Mouse (Mus musculus) lung, postnatal 25 days (tissue): ENCODE measurements around the gene Lrrtm3.

Source experiments
- DNase-seq: peaks from one replicate; pipeline ENCODE4 v3.0.0; 2022; ENCODE audit warnings: low spot score

The Lrrtm3 gene

GRCm38 (mm10) chr10:64041218-64041617 is 48.9 kb downstream of the Lrrtm3 start:
- no peak for DNase-seq

DNA sequence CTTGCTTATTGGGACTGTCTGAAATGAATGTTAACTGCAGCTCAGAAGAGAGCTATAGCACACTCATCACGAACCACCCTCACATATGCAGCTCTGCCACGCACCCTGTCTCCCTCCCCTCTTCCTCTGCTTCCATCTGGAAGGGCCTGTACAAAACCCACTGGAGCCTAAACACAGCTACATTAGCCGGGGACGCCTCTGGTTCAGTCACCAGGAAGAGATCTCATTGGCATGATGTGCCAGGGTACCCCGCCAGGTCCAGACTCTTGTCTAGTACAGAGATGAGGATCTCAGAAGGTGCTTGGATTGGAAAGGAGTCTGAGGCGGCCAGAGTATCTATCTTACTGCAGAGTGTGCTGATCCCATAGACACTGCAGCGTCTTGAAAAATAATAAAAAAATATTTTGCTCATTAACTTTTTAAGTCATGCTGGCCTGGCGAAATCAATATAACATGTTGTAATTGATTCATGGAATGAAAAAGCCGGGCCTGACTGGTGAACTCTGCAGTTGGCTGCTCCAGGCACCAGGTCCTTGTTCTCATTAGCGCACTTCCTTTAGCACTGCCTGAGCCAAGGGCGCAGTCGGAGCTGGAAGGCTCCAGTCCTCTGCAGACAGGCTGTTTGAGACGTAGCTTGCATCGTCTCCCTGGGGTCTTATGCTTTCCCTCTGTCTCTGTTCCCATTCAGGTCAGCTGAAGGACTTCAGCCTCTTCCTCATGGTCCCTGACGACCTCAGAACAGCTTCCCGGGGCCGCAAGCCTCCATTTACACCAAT is 50.1 kb downstream of the Lrrtm3 start:
- no peak for DNase-seq

GRCm38 (mm10) chr10:64030901-64031300 is 59.2 kb downstream of the Lrrtm3 start:
- no peak for DNase-seq

GRCm38 (mm10) chr10:64023340-64023739 is 66.7 kb downstream of the Lrrtm3 start:
- no peak for DNase-seq

GRCm38 (mm10) chr10:64020347-64020746 is 69.7 kb downstream of the Lrrtm3 start:
- no peak for DNase-seq

GRCm38 (mm10) chr10:64001996-64002395 is 88.1 kb downstream of the Lrrtm3 start:
- no peak for DNase-seq

GRCm38 (mm10) chr10:64001531-64001930 is 88.5 kb downstream of the Lrrtm3 start:
- DNase-seq = no peak

DNA sequence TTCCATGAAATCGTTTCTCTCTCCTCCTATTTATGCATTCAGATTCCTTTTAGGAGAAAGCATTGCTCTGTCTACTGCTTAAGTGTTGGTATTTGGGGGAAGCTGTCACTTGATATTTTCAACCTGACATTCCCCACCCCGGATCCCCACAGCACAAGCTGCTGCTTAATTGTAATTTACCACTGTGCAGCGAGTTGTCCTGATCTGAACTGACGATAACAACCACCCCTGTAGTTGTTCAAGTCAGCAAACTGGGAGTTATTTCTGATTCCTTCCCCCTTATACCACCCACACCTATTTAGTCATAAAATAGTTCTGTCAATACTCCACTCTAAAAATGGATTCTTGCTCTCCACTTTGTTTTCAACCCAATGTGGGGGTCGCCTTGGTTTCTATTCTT is 95.8 kb downstream of the Lrrtm3 start:
- DNase-seq = no peak

DNA sequence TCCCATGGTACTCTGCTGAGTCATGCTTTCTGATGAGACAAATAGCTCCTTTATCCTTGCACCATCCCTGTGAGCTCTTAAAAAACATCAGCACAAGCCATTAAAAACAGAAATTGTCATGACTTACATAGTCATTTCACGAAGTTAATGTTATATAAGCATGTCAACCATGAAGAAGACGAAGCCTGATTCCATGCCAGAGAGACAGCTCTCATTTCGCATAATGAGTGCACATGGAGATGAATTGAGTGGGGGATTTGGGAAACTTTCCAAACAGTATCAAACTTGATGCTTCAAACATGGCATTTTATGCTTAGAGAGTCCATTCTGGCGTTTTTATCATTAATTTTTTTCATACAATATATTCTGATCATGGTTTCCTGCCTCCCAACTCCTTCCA is 104.5 kb downstream of the Lrrtm3 start:
- DNase-seq = no peak

DNA sequence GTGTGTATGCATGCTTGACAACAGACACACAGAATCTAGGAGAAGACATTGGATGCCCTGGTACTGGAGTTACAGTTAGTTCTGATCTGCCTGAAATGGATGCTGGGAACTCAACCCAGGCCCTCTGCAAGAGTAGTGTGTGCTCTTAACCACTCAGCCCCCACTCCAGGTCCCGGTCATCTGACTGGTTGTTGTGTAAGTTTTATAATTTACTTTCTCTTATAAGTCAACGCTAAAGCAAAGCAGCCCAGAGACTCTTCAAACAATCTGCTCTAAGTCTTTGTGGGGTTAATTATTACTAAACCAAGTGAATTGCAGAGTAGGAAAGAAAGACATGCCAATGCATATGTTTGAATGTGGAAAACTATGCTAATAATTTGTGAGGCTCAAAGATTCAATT is 110.7 kb downstream of the Lrrtm3 start:
- DNase-seq = peak; percentile 32

DNA sequence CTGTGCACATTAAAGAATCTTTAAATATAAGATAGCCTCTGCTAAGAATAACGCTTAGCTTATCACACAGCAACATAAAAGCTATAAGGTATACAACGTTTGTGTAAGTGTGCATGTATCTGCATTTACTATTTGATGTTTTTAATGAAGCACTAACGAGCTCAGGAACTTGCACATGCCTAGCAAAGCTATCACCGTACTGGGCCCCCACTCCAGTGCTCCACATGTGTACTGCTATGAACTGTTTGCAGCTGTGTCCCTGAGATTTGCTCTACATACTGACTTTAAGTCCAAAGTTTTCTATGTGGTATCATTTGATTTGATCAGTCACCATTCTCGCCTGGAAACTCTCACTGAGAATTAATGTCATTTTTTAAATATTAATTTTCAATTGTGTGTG is 111.1 kb downstream of the Lrrtm3 start:
- DNase-seq = no peak

DNA sequence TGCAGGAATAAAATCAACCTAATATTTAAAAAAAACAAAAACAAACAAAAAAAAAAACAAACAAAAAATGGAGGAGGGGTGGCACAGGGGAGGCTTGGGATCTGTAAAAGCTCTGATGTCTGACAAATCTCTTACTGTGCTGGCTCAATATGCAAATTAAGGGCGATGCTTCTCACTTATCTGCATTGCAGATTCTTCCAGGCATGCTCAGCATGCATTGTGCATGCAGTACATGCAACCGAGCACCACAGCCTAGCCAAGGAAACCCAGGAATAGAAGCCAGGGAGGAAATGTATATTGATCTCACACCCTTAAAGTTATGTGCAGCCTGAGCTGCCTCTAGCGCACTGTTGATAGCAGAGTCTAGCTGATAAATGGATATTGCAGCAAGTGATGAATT is 111.5 kb downstream of the Lrrtm3 start:
- no peak for DNase-seq

GRCm38 (mm10) chr10:63978101-63978500 is 112.0 kb downstream of the Lrrtm3 start:
- DNase-seq = no peak

DNA sequence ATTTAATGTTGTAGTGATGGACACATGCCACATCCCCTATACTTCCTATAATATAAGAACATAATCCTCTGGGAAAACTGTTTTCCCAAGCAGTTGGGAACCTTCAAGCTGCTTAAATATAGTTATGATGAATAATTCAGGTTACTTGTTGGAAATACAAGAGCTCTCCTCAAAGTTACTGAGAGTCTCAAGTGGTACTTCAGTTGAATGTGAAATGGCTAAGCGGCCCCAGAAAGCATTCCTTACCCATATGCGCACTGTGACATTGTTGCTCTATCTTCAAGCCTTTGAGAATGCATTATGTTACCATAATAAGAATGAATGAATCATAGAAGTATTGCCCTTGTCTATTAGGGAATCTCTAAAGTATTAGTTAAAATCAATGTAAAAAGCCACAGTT is 117.8 kb downstream of the Lrrtm3 start:
- peak; percentile 66 for DNase-seq

DNA sequence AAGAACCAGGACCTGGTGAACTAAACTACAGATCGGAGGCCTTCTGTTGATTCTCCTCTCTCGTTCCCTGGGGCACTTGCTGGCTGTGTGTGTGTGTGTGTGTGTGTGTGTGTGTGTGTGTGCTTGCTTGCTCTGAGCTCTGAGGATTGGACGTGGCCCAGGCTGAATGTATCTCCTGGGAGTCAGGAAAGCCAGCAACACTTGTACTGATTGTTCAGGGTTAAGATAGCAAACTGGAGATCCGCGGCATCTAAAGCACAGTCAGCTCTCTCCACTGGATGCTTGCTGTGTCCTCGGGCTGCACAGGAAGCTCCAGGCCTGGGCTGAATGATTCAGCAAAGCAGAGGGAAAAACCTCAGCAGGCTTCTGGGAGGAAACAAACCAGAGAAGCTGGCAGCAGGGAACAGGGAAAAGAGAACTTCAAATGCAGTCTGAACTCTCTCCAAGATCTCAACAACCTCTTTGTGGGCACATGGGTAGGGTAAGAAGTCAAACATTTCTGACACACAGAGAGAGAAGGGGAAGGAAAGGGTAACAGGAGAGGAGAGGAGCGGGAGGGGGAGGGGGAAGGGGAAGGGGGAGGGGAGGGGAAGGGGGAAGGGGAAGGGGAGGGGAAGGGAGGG is 135.7 kb downstream of the Lrrtm3 start:
- DNase-seq = peak; percentile 39

GRCm38 (mm10) chr10:63951481-63951880 is 138.6 kb downstream of the Lrrtm3 start:
- peak; percentile 16 for DNase-seq

GRCm38 (mm10) chr10:63950867-63951266 is 139.2 kb downstream of the Lrrtm3 start:
- no peak for DNase-seq

GRCm38 (mm10) chr10:63947266-63947665 is 142.8 kb downstream of the Lrrtm3 start:
- DNase-seq = no peak

DNA sequence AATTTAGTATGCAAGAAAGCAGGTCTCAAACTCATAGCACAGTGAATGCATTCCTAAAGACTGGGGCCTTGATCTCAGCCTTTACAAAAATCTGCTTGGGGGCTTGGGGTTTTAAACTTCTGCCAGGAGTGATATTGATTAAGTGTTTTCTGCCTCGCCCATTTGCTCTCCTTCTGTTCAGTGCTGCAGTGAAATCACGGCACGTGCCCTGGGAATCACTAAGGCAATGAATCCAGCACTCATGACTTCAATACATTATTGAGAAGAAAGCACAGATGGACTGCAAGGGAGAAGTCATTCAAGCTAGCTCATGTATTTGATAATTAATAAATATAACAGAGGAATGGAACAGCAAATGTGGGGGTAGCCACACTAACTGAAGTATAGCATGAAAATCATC is 144.5 kb downstream of the Lrrtm3 start:
- DNase-seq = no peak

DNA sequence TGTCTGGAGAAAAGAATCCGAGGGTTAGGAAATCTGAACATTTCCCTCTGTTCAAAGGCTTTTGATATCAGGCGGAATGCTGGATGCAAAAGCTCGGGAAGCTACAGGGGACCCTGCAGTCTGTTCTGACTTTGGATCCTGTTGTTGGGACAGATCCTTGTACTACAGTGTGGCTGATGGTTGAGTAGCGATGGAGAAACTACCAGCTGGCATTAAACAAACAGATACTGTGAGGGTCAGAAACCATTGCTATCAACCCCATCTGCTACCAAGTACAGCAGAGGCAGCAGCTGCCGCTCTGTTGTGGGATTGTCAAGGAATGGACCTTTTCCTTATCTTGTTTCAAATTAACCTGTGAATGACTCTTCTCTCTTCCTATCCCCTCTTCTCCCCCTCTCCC is 156.1 kb downstream of the Lrrtm3 start:
- DNase-seq = no peak

- no peak for DNase-seq
Measured at GRCm38 (mm10) chr10:63927334-63927733, 162.7 kb downstream of the Lrrtm3 start, which contains the start of gene Gm10118. Gm10118 (minus strand) TSS chr10:63927434.

DNA sequence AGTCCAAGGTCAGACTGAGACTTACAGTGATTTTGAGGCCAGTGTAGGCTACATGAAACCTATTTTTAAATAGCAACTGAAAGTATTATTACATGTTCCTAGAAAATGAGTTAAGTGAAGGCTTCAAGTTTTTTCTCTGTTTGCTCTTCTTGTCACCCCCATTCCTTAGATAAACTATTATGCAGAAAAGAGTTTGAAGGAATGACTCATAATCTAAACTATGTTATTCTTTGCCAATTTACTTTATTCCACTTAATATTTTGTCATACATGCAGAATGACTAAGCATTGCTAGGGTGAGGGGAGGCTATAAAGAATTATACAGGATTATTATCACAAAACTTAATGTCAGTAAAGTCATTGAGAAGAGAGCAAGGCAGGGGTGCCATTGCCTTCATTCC is 181.2 kb downstream of the Lrrtm3 start:
- no peak for DNase-seq

DNA sequence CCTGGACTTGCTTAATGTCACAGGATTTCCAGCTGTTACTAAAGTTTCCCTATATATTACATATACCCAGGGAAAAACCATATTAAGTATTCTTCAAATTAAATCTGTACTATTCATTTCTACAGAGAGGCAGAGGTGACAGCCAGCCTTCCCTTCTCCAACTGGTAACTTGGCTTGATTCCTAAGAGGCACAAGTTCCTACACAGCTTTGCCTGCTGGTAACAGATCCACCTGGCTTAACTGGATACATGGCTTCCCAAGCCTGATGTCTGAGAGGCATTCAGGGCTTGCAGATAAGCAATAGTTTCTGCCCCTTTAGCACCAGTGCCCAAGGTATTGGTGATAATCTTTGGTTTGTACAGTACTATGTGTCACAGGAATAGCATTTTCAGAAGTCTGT is 190.2 kb downstream of the Lrrtm3 start:
- DNase-seq = no peak

- no peak for DNase-seq
Measured at GRCm38 (mm10) chr10:63894612-63895011, 195.5 kb downstream of the Lrrtm3 start.
